Mouse (Mus musculus): ENCODE measurements around the gene Gm49405.

Gm49405 gene

GRCm38 (mm10) chr19:4051741-4052515, 51.5 kb downstream of the Gm49405 start:
- peak; percentile 77 for DNase-seq (ENCODE audit: low read depth, low spot score)

- DNase-seq (ENCODE audit: low read depth, low spot score): no peak
Observed at GRCm38 (mm10) chr19:4052516-4053030, 52.1 kb downstream of the Gm49405 start.

DNA sequence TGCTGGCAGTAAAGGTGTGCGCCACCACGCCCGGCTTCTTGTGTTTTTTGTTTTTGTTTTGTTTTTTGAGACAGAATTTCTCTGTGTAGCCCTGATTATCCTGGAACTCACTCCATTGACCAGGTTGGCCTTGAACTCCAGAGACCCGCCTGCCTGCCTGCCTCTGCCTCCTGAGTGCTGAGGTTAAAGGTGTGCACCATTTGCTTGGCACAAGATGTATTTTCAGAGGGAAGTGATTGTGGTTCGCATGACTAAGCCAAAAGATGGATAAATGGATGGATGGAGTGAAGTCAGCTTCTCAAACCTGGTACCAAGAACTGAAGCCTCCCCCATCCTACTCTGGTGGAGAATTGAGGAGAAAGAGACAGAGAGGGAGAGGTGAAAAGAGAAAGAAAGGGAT, 54.2 kb downstream of the Gm49405 start:
- no peak for DNase-seq (ENCODE audit: low read depth, low spot score)
